Mouse (Mus musculus) erythroblast, adult 5-6 weeks (primary cell): Measurements from ENCODE around the gene Ephb6. TPM values are rescaled to one million over a fixed set of nuclear protein-coding genes. Genes with fewer than 3 reads are reported as not detected.

Experiments used
- total RNA-seq, 2 experiments: library from RNA; stranded (forward) in 1 of 2; stranded (reverse) in 1 of 2; fragments of 150-400 nt in 1 of 2; fragments of 200-764, 138-1000 nt in 1 of 2; gene quantifications; 2 replicates each; pipeline versions ENCODE4 v1.2.3 to v1.2.4; 2015 to 2017; ENCODE audit warnings: low replicate concordance in 2 of 2

Ephb6 gene
- total RNA-seq, 2 experiments from 2014 or later = not detected

Other genes starting within 250 kb of the Ephb6 start
- not detected in 2 replicates for gene Prss3, start 227.8 kb upstream of the Ephb6 start, total RNA-seq (2015; ENCODE audit: low replicate concordance)
- not detected in 2 replicates for gene Prss3, start 227.8 kb upstream of the Ephb6 start, total RNA-seq (2017; ENCODE audit: low replicate concordance)
- not detected in 2 replicates for gene Gm5771, start 213.1 kb upstream of the Ephb6 start, total RNA-seq (2015; ENCODE audit: low replicate concordance)
- not detected in 2 replicates for gene Gm5771, start 213.1 kb upstream of the Ephb6 start, total RNA-seq (2017; ENCODE audit: low replicate concordance)
- not detected in 2 replicates for gene Gm10334, start 159.3 kb upstream of the Ephb6 start, total RNA-seq (2015; ENCODE audit: low replicate concordance)
- gene Gm10334, start 159.3 kb upstream of the Ephb6 start, total RNA-seq (2017; ENCODE audit: low replicate concordance) = not detected in 2 replicates
- not detected in 2 replicates for gene Prss1, start 146.6 kb upstream of the Ephb6 start, total RNA-seq (2015; ENCODE audit: low replicate concordance)
- gene Prss1, start 146.6 kb upstream of the Ephb6 start, total RNA-seq (2017; ENCODE audit: low replicate concordance) = not detected in 2 replicates
- gene Prss2, start 83.7 kb upstream of the Ephb6 start, total RNA-seq (2015; ENCODE audit: low replicate concordance) = not detected in 2 replicates
- not detected in 2 replicates for gene Prss2, start 83.7 kb upstream of the Ephb6 start, total RNA-seq (2017; ENCODE audit: low replicate concordance)
- not detected in 2 replicates for gene Trpv6, start 30.9 kb downstream of the Ephb6 start, total RNA-seq (2015; ENCODE audit: low replicate concordance)
- not detected in 2 replicates for gene Trpv6, start 30.9 kb downstream of the Ephb6 start, total RNA-seq (2017; ENCODE audit: low replicate concordance)
- 2.5 and 5.0 TPM in 2 replicates for gene Trpv5, start 75.3 kb downstream of the Ephb6 start, total RNA-seq (2015; ENCODE audit: low replicate concordance)
- gene Trpv5, start 75.3 kb downstream of the Ephb6 start, total RNA-seq (2017; ENCODE audit: low replicate concordance) = 3.2 and 4.5 TPM in 2 replicates
- not detected in 2 replicates for gene Llcfc1, start 78.9 kb downstream of the Ephb6 start, total RNA-seq (2015; ENCODE audit: low replicate concordance)
- gene Llcfc1, start 78.9 kb downstream of the Ephb6 start, total RNA-seq (2017; ENCODE audit: low replicate concordance) = 2.6 TPM in 1 of 2 replicates, not detected in the other
- 2,664 and 2,909 TPM in 2 replicates for gene Kel, start 98.9 kb downstream of the Ephb6 start, total RNA-seq (2015; ENCODE audit: low replicate concordance)
- 999 and 1,312 TPM in 2 replicates for gene Kel, start 98.9 kb downstream of the Ephb6 start, total RNA-seq (2017; ENCODE audit: low replicate concordance)
- gene Olfr459, start 169.7 kb downstream of the Ephb6 start, total RNA-seq (2015; ENCODE audit: low replicate concordance) = not detected in 2 replicates
- 0.28 TPM in 1 of 2 replicates, not detected in the other for gene Olfr459, start 169.7 kb downstream of the Ephb6 start, total RNA-seq (2017; ENCODE audit: low replicate concordance)
- not detected in 2 replicates for gene Pip, start 242.1 kb downstream of the Ephb6 start, total RNA-seq (2015; ENCODE audit: low replicate concordance)
- not detected in 2 replicates for gene Pip, start 242.1 kb downstream of the Ephb6 start, total RNA-seq (2017; ENCODE audit: low replicate concordance)
- gene Sval2, start 247.5 kb downstream of the Ephb6 start, total RNA-seq (2015; ENCODE audit: low replicate concordance) = not detected in 2 replicates
- gene Sval2, start 247.5 kb downstream of the Ephb6 start, total RNA-seq (2017; ENCODE audit: low replicate concordance) = not detected in 2 replicates